Mouse (Mus musculus): ENCODE results near the gene Syne3. TPM values are rescaled to one million over a fixed set of nuclear protein-coding genes. Genes with fewer than 3 reads are reported as not detected.

Gene Syne3
- polyA plus RNA-seq, 1 experiment from 2014 or later = 0.61 TPM

DNA sequence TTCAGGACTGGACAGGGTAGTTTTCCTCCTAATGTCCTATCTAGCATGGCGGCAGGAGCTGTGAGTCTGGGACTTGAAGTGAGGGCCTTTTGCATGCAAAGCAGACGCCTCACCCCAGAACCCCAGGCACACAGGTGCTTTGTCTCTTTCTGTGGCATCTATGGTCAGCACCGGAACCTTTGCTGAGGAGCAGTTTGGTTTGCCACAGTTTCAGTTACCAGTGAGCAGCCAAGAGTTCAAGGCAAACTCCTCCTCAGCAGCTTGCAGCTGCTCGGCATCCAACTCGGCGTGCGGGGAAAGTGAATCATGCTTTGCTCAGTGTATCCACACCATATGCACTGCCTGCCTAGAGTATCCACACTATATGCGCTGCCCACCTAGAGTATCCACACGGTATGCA is 13.2 kb upstream of the Syne3 start:
- WGBS = 96% methylated on average over 9 of the region's 9 CpGs

DNA sequence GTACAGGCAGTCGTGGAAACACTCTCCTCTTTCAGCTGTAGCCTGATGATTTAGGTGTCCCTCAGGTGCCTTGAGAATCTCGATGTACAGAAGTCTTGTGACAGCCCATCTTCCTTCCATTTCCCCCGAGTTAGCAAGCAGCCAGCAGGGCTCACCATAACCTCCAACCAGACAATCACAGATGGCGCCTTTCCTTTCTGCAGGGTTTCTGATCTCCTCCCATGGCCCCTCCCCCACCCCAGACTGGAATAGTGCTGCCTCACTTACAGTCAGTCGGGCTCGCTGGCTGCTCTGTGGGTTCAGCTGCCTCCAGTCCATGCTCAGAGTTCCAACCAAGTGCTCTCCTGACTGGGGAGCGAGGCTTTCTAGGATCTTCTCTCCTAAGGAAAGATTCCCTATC is 12.5 kb upstream of the Syne3 start:
- H3K9me3 ChIP-seq = peaks cover 22% of the 10 kb centered on the region
- H3K4me2 ChIP-seq = no peak overlapping the region
- peaks cover 5% of the 10 kb centered on the region; the same call in 1 of the 2 replicates for H3K4me1 ChIP-seq (replicated peaks)
- no peak overlapping the region for H3K9ac ChIP-seq (replicated peaks)
- H3K36me3 ChIP-seq = 0 out of 2 replicates have a peak, but pooled peaks cover 3% of the 10 kb centered on the region
- 62% methylated on average over 7 of the region's 7 CpGs for WGBS
- no peak for ATAC-seq (ENCODE audit: insufficient number of reproducible peaks, insufficient read depth, low FRiP score, low TSS enrichment, low read depth)
- no peak overlapping the region for H3K27ac ChIP-seq
- H3K4me3 ChIP-seq (replicated peaks) = no peak overlapping the region
- H3K27me3 ChIP-seq = no peaks in the 10 kb centered on the region

More for the DNA sequence above, 13.2 kb upstream of the Syne3 start:
- Histone ChIP-seq H3K9ac (replicated peaks) (no peak overlapping the region), H3K4me2 (no peak overlapping the region), H3K4me3 (replicated peaks) (no peak overlapping the region), H3K9me3 (peaks cover 22% of the 10 kb centered on the region), H3K27ac (no peak overlapping the region), H3K36me3 (0 out of 2 replicates have a peak, but pooled peaks cover 3% of the 10 kb centered on the region), H3K27me3 (no peaks in the 10 kb centered on the region), H3K4me1 (replicated peaks) (0 out of 2 replicates have a peak, but pooled peaks cover 3% of the 10 kb centered on the region)
- no peak for ATAC-seq (ENCODE audit: insufficient number of reproducible peaks, insufficient read depth, low FRiP score, low TSS enrichment, low read depth)

DNA sequence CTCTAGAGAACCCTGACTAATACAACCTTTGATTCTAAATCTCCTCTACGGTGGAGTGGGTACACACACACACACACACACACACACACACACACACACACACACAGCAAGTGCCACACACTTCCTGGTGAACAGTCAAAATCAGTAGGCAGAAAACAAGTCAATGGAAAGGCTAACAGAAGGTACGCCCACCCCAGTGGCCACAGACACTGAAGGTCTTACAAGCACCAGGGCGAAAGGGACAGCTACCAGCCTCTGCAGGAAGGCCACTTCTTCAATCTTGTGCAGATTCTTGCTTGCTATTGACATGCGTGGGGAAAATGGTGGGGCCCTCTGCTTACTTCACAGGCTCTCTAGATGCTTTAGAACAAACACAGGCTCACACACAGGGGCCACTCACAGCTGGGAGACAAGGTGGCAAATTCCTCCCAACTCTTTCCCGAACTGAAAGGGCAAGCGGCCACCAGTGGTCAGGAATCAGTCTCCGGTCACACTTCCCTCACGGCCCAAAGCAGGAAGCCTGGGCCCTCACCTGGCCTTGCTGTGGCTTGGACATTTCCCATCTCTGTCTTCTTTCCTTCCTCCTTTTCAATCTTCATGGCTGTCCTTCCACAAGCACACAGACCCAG is 11.9 kb upstream of the Syne3 start:
- Histone ChIP-seq H3K27me3 (no peaks in the 10 kb centered on the region), H3K27ac (no peak overlapping the region), H3K4me3 (replicated peaks) (no peak overlapping the region), H3K9me3 (peaks cover 22% of the 10 kb centered on the region), H3K4me1 (replicated peaks) (peaks cover 11% of the 10 kb centered on the region; the same call in 1 of the 2 replicates), H3K36me3 (0 out of 2 replicates have a peak, but pooled peaks cover 3% of the 10 kb centered on the region), H3K9ac (replicated peaks) (no peak overlapping the region), H3K4me2 (no peak overlapping the region)
- 71% methylated on average over 8 of the region's 8 CpGs for WGBS
- ATAC-seq (ENCODE audit: insufficient number of reproducible peaks, insufficient read depth, low FRiP score, low TSS enrichment, low read depth) = no peak

DNA sequence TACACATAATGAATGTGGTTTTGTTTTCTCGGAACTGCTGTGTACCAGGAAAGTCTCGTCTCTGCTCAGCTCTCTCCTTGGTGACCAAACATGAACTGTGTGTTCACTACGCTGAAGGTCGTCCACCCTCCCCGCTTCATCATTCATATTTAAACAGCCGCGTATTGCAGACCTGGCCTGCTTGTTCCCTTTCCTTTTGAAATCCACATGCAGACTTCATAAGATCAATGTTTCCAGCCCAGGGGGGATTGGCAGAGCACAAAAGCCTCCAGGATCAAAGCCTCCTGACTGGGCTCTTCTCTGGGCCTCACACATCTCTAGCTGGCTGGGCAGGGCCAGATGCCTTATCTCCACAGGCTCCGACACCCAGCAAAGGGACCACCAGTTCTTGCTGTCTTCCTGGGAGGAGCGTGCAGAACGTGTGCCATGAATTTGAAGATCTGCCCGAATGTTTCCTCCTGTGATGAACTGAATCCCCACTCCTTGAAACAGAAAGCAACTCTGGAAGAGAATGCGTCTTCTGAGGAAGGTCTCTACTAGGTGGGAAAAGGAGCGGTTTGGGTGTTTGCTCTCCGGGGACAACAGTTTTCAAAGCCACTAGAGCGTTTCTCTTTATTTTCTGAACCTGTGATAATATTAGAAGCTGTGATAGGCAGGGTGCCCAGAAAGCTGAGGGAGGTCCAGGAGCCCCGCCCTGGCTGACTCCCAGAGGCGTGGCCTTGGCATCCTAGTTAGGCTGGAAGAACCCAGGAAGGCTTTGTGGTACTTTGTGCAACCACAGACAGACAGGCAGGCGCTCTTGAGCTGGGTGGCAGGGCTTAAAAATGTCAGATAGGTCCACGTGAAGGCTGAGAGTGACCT is 10.0 kb upstream of the Syne3 start:
- Histone ChIP-seq H3K27ac (no peak overlapping the region), H3K4me1 (replicated peaks) (peaks cover 17% of the 10 kb centered on the region; the same call in 1 of the 2 replicates)
- WGBS = 68% methylated on average over 19 of the region's 19 CpGs

DNA sequence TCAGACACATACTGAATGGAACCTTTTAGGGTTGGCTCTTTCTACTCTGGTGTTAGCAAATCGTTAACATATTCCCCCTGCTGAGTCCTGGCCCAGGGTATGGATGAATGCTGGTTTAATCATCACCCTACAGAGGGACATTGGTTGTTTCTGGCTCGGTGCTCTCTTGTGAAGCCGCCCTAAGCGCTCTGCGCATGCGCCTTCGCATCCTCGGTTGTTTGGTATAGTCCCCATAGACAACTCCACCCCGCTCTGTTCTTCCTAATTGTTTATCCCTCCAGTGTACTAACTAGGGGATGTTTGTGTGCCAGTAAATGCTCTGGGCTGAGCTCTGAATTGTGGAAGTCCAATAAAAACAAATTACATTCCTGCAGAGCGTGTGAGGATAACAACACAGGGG is 7.0 kb upstream of the Syne3 start:
- no peak overlapping the region for H3K4me2 ChIP-seq
- 53% methylated on average over 10 of the region's 10 CpGs for WGBS
- no peak overlapping the region for H3K27ac ChIP-seq

More for the DNA sequence above, 10.0 kb upstream of the Syne3 start:
- Histone ChIP-seq H3K36me3 (0 out of 2 replicates have a peak, but pooled peaks cover 3% of the 10 kb centered on the region), H3K4me2 (no peak overlapping the region), H3K9ac (replicated peaks) (no peak overlapping the region), H3K4me3 (replicated peaks) (no peak overlapping the region), H3K27me3 (no peaks in the 10 kb centered on the region), H3K9me3 (peaks cover 21% of the 10 kb centered on the region)
- no peak for ATAC-seq (ENCODE audit: insufficient number of reproducible peaks, insufficient read depth, low FRiP score, low TSS enrichment, low read depth)

DNA sequence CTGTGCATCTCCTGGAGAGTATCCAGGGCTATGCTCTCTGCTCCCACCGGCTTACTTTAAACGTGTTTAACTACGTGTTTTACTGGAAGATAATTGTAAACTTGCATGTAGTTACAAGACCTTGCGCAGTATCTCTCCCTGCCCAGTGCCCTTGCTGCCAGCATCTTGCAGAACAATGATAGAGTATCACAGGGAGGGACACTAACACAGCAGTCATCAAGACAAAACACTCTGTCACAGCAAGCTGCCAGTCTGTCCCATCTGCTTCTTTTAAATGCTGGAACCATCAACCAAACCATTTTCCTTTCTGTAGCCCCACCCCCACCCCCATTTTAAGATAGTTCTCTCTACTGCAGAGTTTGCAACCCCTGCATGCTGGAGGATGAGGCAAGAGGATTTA is 6.6 kb upstream of the Syne3 start:
- Histone ChIP-seq H3K27ac (no peak overlapping the region), H3K9me3 (no peaks in the 10 kb centered on the region), H3K9ac (replicated peaks) (no peak overlapping the region), H3K36me3 (no peaks in the 10 kb centered on the region), H3K4me3 (replicated peaks) (no peak overlapping the region), H3K27me3 (peaks cover 9% of the 10 kb centered on the region; the same call in 1 of the 2 replicates), H3K4me2 (no peak overlapping the region), H3K4me1 (replicated peaks) (peaks cover 24% of the 10 kb centered on the region)
- WGBS = 44% methylated on average over 4 of the region's 4 CpGs
- ATAC-seq (ENCODE audit: insufficient number of reproducible peaks, insufficient read depth, low FRiP score, low TSS enrichment, low read depth) = no peak

More for the DNA sequence above, 7.0 kb upstream of the Syne3 start:
- peak; percentile 63; the same call in 1 of the 2 replicates for ATAC-seq (ENCODE audit: insufficient number of reproducible peaks, insufficient read depth, low FRiP score, low TSS enrichment, low read depth)
- Histone ChIP-seq H3K36me3 (no peaks in the 10 kb centered on the region), H3K9me3 (no peaks in the 10 kb centered on the region), H3K9ac (replicated peaks) (no peak overlapping the region), H3K4me3 (replicated peaks) (no peak overlapping the region), H3K27me3 (0 out of 2 replicates have a peak, but pooled peaks cover 4% of the 10 kb centered on the region), H3K4me1 (replicated peaks) (peaks cover 24% of the 10 kb centered on the region)

DNA sequence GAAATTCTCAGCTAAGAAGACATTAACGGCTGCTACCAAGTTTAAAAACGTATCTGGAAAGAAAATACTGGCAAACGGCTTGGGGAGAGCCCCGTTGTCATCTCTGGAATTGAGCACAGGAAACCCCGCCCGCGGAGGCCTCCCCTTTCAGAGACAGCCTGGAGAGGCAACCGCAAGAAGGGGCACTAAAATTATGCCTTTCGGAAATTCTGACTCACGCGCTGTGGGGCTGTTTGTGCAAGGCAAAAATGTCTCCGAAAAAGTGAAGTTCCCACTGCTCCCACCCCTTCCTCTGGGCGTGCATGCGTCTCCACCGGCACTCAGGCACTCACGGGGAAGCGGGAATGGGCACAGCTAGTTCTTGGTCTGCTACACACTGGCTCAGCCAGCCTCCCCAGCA is 3.5 kb upstream of the Syne3 start:
- Histone ChIP-seq H3K4me2 (peak overlapping the region; percentile 38), H3K9ac (replicated peaks) (no peak overlapping the region), H3K27ac (peak overlapping the region; percentile 17; the same call in 1 of the 2 replicates), H3K4me1 (replicated peaks) (peaks cover 44% of the 10 kb centered on the region), H3K9me3 (no peaks in the 10 kb centered on the region), H3K27me3 (peaks cover 40% of the 10 kb centered on the region), H3K36me3 (no peaks in the 10 kb centered on the region), H3K4me3 (replicated peaks) (0 out of 2 replicates have a peak overlapping the region, but pooled peaks have one; percentile 4)
- no peak for ATAC-seq (ENCODE audit: insufficient number of reproducible peaks, insufficient read depth, low FRiP score, low TSS enrichment, low read depth)
- WGBS = 26% methylated on average over 17 of the region's 17 CpGs

DNA sequence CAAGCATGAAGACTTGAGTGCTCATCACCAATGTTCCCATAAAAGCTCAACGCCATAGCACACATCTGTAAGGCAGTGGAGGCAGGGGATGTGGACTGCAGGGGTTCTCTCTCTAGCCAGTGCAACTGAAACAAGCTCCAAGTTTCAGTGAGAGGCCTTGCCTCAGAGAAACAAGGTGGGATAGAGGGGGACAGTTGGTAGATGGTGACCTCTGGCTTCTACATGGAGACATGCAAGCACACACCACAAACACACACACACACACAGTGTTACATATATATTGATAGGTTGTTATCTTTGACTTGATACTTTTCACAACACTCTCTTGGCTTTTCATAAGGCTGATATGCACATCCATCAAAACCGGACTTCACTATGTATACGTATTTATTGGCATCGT is 2.7 kb upstream of the Syne3 start:
- peaks cover 48% of the 10 kb centered on the region for H3K27me3 ChIP-seq
- WGBS = 93% methylated on average over 4 of the region's 4 CpGs
- H3K4me3 ChIP-seq (replicated peaks) = no peak overlapping the region
- H3K4me2 ChIP-seq = no peak overlapping the region
- no peaks in the 10 kb centered on the region for H3K36me3 ChIP-seq
- H3K4me1 ChIP-seq (replicated peaks) = peaks cover 44% of the 10 kb centered on the region
- ATAC-seq (ENCODE audit: insufficient number of reproducible peaks, insufficient read depth, low FRiP score, low TSS enrichment, low read depth) = no peak
- no peaks in the 10 kb centered on the region for H3K9me3 ChIP-seq
- no peak overlapping the region for H3K9ac ChIP-seq (replicated peaks)
- no peak overlapping the region for H3K27ac ChIP-seq

DNA sequence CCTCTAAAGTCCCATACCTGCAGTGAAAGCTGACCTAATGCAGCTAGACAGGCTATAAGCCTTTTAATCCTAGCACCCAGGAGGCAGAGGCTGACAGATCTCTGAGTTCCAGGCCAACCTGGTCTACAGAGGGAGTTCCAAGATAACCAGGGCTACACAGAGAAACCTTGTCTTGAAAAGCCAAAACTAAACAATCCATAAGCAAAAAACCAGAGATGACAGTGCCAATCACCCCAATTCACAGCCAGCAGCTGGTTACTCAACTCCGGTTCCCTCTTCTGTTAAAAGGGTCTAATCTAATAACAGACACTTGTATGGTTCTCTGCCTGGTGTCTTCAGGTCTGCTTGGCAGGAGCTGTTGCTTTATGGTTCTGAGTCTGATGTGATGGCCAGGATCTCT is 2.0 kb upstream of the Syne3 start:
- Histone ChIP-seq H3K9ac (replicated peaks) (no peak overlapping the region), H3K4me1 (replicated peaks) (peaks cover 36% of the 10 kb centered on the region), H3K4me2 (no peak overlapping the region), H3K36me3 (no peaks in the 10 kb centered on the region), H3K4me3 (replicated peaks) (no peak overlapping the region), H3K27ac (no peak overlapping the region), H3K27me3 (peaks cover 54% of the 10 kb centered on the region), H3K9me3 (no peaks in the 10 kb centered on the region)
- WGBS = 88% methylated on average over 1 of the region's 1 CpGs
- no peak for ATAC-seq (ENCODE audit: insufficient number of reproducible peaks, insufficient read depth, low FRiP score, low TSS enrichment, low read depth)

DNA sequence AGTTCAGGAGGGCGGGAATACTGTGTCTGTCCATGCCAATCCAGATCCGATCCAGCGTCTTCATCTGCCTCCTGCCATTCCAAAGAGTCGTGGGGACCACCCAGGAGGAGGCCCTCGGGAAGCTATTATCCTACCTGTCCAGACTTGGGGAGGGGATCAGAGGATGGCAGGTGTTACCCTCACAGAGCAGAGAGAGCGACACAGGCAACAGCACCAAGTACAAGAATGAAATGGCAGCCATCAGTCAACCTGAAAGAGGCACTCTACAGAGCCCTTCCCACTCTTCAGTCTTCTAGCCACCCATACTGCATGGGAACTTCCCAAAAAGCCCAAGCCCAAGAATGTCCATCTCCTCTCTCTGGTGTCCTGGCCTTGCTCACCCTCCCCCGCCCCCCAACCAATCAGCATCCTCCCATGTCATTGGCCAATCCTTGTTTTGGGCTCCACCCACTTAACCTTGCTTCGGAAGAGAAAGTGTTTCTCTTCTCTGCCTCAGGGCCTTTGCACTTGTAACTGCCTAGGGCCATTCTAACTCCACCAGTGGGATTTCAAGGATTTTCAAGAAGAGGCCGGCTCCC is 693 bp upstream of the Syne3 start:
- ATAC-seq (ENCODE audit: insufficient number of reproducible peaks, insufficient read depth, low FRiP score, low TSS enrichment, low read depth) = 0 out of 2 replicates have a peak, but pooled peaks have one; percentile 3
- H3K4me1 ChIP-seq (replicated peaks) = peaks cover 30% of the 10 kb centered on the region
- no peaks in the 10 kb centered on the region for H3K9me3 ChIP-seq
- no peak overlapping the region for H3K27ac ChIP-seq
- peak overlapping the region; percentile 66 for H3K9ac ChIP-seq (replicated peaks)
- H3K36me3 ChIP-seq = no peaks in the 10 kb centered on the region
- WGBS = 23% methylated on average over 9 of the region's 9 CpGs
- H3K27me3 ChIP-seq = peaks cover 58% of the 10 kb centered on the region
- peak overlapping the region; percentile 100 for H3K4me2 ChIP-seq
- H3K4me3 ChIP-seq (replicated peaks) = peak overlapping the region; percentile 68

DNA sequence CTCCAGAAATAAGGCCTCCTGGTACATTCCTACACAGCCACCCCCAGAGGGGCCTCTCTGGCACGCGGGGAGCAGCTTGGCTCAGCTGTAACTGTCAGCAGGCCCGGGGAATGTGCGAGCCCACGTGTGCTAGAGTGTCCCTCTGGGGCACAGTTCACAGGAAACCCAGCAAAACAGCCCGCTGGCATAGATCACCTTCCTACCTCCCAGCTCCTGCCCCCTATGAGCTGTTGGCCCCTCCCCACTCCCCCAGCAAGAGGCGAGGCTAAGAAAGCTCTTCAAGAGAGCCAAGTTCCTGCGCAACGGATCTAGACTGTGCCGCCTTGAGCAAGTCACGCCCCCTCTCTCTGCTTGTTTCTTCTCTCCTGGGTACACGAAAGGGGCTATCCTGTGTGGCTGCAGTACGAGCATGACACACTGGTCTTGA is 844 bp downstream of the Syne3 start:
- peak overlapping the region; percentile 68 for H3K4me3 ChIP-seq (replicated peaks)
- peaks cover 61% of the 10 kb centered on the region for H3K27me3 ChIP-seq
- H3K4me1 ChIP-seq (replicated peaks) = peaks cover 29% of the 10 kb centered on the region
- peak; percentile 29; the same call in 1 of the 2 replicates for ATAC-seq (ENCODE audit: insufficient number of reproducible peaks, insufficient read depth, low FRiP score, low TSS enrichment, low read depth)
- no peaks in the 10 kb centered on the region for H3K9me3 ChIP-seq
- H3K27ac ChIP-seq = peak overlapping the region; percentile 12; the same call in 1 of the 2 replicates
- WGBS = under 1% methylated on average over 13 of the region's 13 CpGs
- H3K4me2 ChIP-seq = peak overlapping the region; percentile 100
- H3K9ac ChIP-seq (replicated peaks) = no peak overlapping the region; the same call in 1 of the 2 replicates
- no peaks in the 10 kb centered on the region for H3K36me3 ChIP-seq

All from limb, embryonic 12.5 days (tissue).